13 mouse cellular contexts compared by ENCODE assay signal in the genomic region with DNA sequence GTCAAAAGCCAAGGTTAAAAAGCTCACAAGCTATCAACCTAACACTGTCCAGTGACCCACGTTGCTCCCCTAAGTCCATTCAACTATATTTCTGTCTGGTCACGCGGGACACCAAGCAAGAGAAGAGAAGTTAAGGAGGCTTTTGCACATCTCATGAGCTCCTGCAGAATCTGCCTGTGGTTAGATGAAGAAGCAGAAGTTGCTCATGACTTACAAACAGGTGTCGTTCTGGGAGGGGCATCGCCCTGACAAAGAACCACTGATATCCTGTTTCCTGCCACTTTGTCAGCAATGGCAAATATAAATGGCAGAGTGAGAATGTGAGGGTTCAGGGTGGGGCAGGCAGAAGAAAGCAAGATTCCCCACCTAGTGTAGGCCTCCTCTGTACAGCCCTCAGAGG. TPM values are rescaled to one million over a fixed set of nuclear protein-coding genes. Genes with fewer than 3 reads are reported as not detected.
DNase-seq lines count a peak whose midpoint lies in the region; ATAC-seq and TF ChIP-seq lines count a peak whose summit lies in the region.
"Had no signal": no experiment of that assay in that cellular context is flagged by ENCODE, and none has a peak within 500 bp of the region (broad histone marks: within the 10 kb centered on the region; RNA-seq: fewer than 3 reads in every experiment).

No protein-coding gene starts in this region.

- no peaks in the 10 kb centered on the region for H3K27me3 ChIP-seq in heart, postnatal 0 days (ENCODE audit: control insufficient read depth, insufficient read depth, low read length)
- H3K27me3 ChIP-seq in small intestine, adult 2 months (ENCODE audit: control insufficient read depth, insufficient read depth, low read length), result no peaks in the 10 kb centered on the region
- H3K27me3 ChIP-seq: midbrain, embryonic 12.5 days had no signal

- no peak overlapping the region for H3K9ac ChIP-seq in heart, postnatal 0 days (replicated peaks; ENCODE audit: low read depth, low read length)
- H3K9ac ChIP-seq: hindbrain, embryonic 14.5 days; midbrain, embryonic 12.5 days had no signal

- TF ChIP-seq EP300 in heart, postnatal 0 days (IDR thresholded peaks at IDR 0.05; ENCODE audit: low read depth), result no peak

- TF ChIP-seq CTCF in heart, postnatal 0 days (IDR thresholded peaks at IDR 0.05; ENCODE audit: low read depth), result no peak
- no peak for TF ChIP-seq CTCF in small intestine, adult 2 months (IDR thresholded peaks at IDR 0.05; ENCODE audit: extremely low read depth, insufficient read length, insufficient replicate concordance, low read depth, low read length)

- H3K4me1 ChIP-seq in heart, postnatal 0 days (ENCODE audit: control insufficient read depth, insufficient read depth), result no peaks in the 10 kb centered on the region
- no peaks in the 10 kb centered on the region; the same call in 1 of the 2 replicates for H3K4me1 ChIP-seq in small intestine, adult 2 months (ENCODE audit: control insufficient read depth, insufficient read depth, insufficient read length, low read length)
- H3K4me1 ChIP-seq: midbrain, embryonic 12.5 days had no signal

- H3K4me2 ChIP-seq in heart, postnatal 0 days (ENCODE audit: low read depth, low read length), result no peak overlapping the region
- H3K4me2 ChIP-seq: hindbrain, embryonic 14.5 days; midbrain, embryonic 12.5 days had no signal

- no peaks in the 10 kb centered on the region for H3K36me3 ChIP-seq in heart, postnatal 0 days (replicated peaks; ENCODE audit: control insufficient read depth, insufficient read depth, low read length)
- no peaks in the 10 kb centered on the region for H3K36me3 ChIP-seq in small intestine, adult 2 months (ENCODE audit: control insufficient read depth, insufficient read depth, low read length)
- H3K36me3 ChIP-seq: midbrain, embryonic 12.5 days had no signal

- H3K4me3 ChIP-seq in heart, postnatal 0 days (ENCODE audit: low read depth, low read length), result no peak overlapping the region
- H3K4me3 ChIP-seq in small intestine, adult 2 months (ENCODE audit: low read depth, low read length), result no peak overlapping the region
- H3K4me3 ChIP-seq: heart, adult 2 months; midbrain, embryonic 12.5 days had no signal

- ATAC-seq in heart, postnatal 0 days (ENCODE audit: insufficient read depth, low read depth), result no peak
- peak; percentile 94 for ATAC-seq in common myeloid progenitor, adult 5-6 weeks (replicated peaks; ENCODE audit: low read depth, poor library complexity, severe bottlenecking)
- no peak for ATAC-seq in cerebellum, adult (ENCODE audit: insufficient number of reproducible peaks, low FRiP score, low TSS enrichment)

- H3K9me3 ChIP-seq in heart, postnatal 0 days (replicated peaks; ENCODE audit: control insufficient read depth, low read length), result no peaks in the 10 kb centered on the region
- H3K9me3 ChIP-seq: midbrain, embryonic 12.5 days had no signal

- TF ChIP-seq POLR2A in small intestine, adult 2 months (IDR thresholded peaks at IDR 0.05; ENCODE audit: low read depth, low read length), result no peak

- WGBS in heart, postnatal 0 days, result 66% methylated on average over 5 of the region's 5 CpGs
- 66% methylated on average over 5 of the region's 5 CpGs for WGBS in small intestine, adult 2 months

- H3K27ac ChIP-seq in heart, postnatal 0 days (ENCODE audit: low read depth), result peak overlapping the region; percentile 67; the same call in 1 of the 2 replicates
- peak overlapping the region; percentile 47 for H3K27ac ChIP-seq in small intestine, adult 2 months (ENCODE audit: insufficient read depth, low read depth, low read length)
- H3K27ac ChIP-seq: heart, adult 2 months; hindbrain, embryonic 14.5 days; midbrain, embryonic 12.5 days had no signal

- no peak for DNase-seq in heart, postnatal 0 days (ENCODE audit: low spot score)
- no peak for DNase-seq in heart, adult 11 months
- DNase-seq in thymus, postnatal 36 days, result peak; percentile 78 to 87
- DNase-seq in urinary bladder, adult 18-20 months (ENCODE audit: low spot score in 2 of 2), result no peak
- DNase-seq in kidney, postnatal 4 days, result no peak
- DNase-seq: cerebellum, postnatal 25 days; kidney, postnatal 25 days had no signal

RNA-seq across cellular contexts. Expression of gene Lrrc8d, which starts 57.3 kb away (rescaled TPM):
- 5.5 and 8.8 TPM in 2 replicates for total RNA-seq in heart, postnatal 0 days (2014; rRNA removed; ENCODE audit: low replicate concordance)
- polyA plus RNA-seq in heart, postnatal 0 days (2015; fragmentation: Nextera tagmentation; extraction: Ambion mirVana), result 8.5 and 10.0 TPM in 2 replicates
- 15.6 and 19.9 TPM in 2 replicates for total RNA-seq in common myeloid progenitor, adult 5-6 weeks (2017)
- 10.4 and 16.6 TPM in 2 replicates for polyA plus RNA-seq in small intestine, adult 2 months (2012; rRNA removed)

Comparison
In these comparisons a context has a peak if more than half of its experiments do, and no peak if none do; other contexts are left out.
1. DNase-seq: peak in thymus, postnatal 36 days (2 of 2); none in heart, postnatal 0 days (single experiment), heart, adult 11 months (single experiment), urinary bladder, adult 18-20 months (0 of 2) and kidney, postnatal 4 days (0 of 2).